Mouse (Mus musculus): ENCODE data around the gene Ccdc69. TPM values are rescaled to one million over a fixed set of nuclear protein-coding genes. Genes with fewer than 3 reads are reported as not detected.
"Not testable (repeated sequence)": the region's sequence is repeated elsewhere in the genome, so short reads cannot be mapped to it uniquely, and the experiment has no call there.

Gene Ccdc69
- polyA plus RNA-seq, 1 experiment = 7.9 TPM

- no peak for DNase-seq (ENCODE audit: low read depth)
These were observed 19.0 kb upstream of the Ccdc69 start for GRCm38 (mm10) chr11:55096731-55097462.

GRCm38 (mm10) chr11:55096296-55096695 lies 18.4 kb upstream of the Ccdc69 start:
- DNase-seq (ENCODE audit: low read depth) = not testable (repeated sequence)

- no peak for DNase-seq (ENCODE audit: low read depth)
These were observed 15.2 kb upstream of the Ccdc69 start for GRCm38 (mm10) chr11:55093096-55093495.

GRCm38 (mm10) chr11:55089892-55090291 lies 12.0 kb upstream of the Ccdc69 start:
- DNase-seq (ENCODE audit: low read depth) = no peak

- no peak for DNase-seq (ENCODE audit: low read depth)
These were observed 9.1 kb upstream of the Ccdc69 start for GRCm38 (mm10) chr11:55087006-55087405.

GRCm38 (mm10) chr11:55085396-55085795 lies 7.5 kb upstream of the Ccdc69 start:
- no peak for DNase-seq (ENCODE audit: low read depth)

- DNase-seq (ENCODE audit: low read depth) = no peak
These were observed 6.7 kb upstream of the Ccdc69 start for GRCm38 (mm10) chr11:55084629-55085028.

GRCm38 (mm10) chr11:55081206-55081605 lies 3.3 kb upstream of the Ccdc69 start:
- DNase-seq (ENCODE audit: low read depth) = no peak

- DNase-seq (ENCODE audit: low read depth) = no peak
These were observed 1.2 kb upstream of the Ccdc69 start for GRCm38 (mm10) chr11:55079180-55079579.

- no peak for DNase-seq (ENCODE audit: low read depth)
These were observed 571 bp upstream of the Ccdc69 start for GRCm38 (mm10) chr11:55078502-55078901.

GRCm38 (mm10) chr11:55076234-55076633 lies 1.7 kb downstream of the Ccdc69 start:
- no peak for DNase-seq (ENCODE audit: low read depth)

GRCm38 (mm10) chr11:55075602-55076001 lies 2.3 kb downstream of the Ccdc69 start:
- DNase-seq (ENCODE audit: low read depth) = no peak

- DNase-seq (ENCODE audit: low read depth) = no peak
These were observed 4.7 kb downstream of the Ccdc69 start for GRCm38 (mm10) chr11:55073191-55073590.

GRCm38 (mm10) chr11:55072467-55072866 lies 5.5 kb downstream of the Ccdc69 start:
- DNase-seq (ENCODE audit: low read depth) = no peak

- DNase-seq (ENCODE audit: low read depth) = no peak
These were observed 6.6 kb downstream of the Ccdc69 start for GRCm38 (mm10) chr11:55071344-55071743.

- DNase-seq (ENCODE audit: low read depth) = no peak
These were observed 8.9 kb downstream of the Ccdc69 start for GRCm38 (mm10) chr11:55069023-55069422.

GRCm38 (mm10) chr11:55066921-55067320 lies 11.0 kb downstream of the Ccdc69 start:
- no peak for DNase-seq (ENCODE audit: low read depth)

GRCm38 (mm10) chr11:55062856-55063255 lies 15.1 kb downstream of the Ccdc69 start:
- no peak for DNase-seq (ENCODE audit: low read depth)

GRCm38 (mm10) chr11:55060802-55061201 lies 17.1 kb downstream of the Ccdc69 start:
- DNase-seq (ENCODE audit: low read depth) = no peak

- no peak for DNase-seq (ENCODE audit: low read depth)
These were observed 20.4 kb downstream of the Ccdc69 start for GRCm38 (mm10) chr11:55057511-55057910.

GRCm38 (mm10) chr11:55050837-55051510 lies 27.0 kb downstream of the Ccdc69 start:
- DNase-seq (ENCODE audit: low read depth) = no peak

GRCm38 (mm10) chr11:55046600-55046999 lies 31.3 kb downstream of the Ccdc69 start:
- no peak for DNase-seq (ENCODE audit: low read depth)

- no peak for DNase-seq (ENCODE audit: low read depth)
These were observed 36.6 kb downstream of the Ccdc69 start for GRCm38 (mm10) chr11:55041348-55041747.

Data from gonadal fat pad, adult 2 months (tissue).